Mouse (Mus musculus) myocyte (in vitro differentiated cells): ENCODE measurements around the gene Fbxw5.

Source experiments
- E2F4 ChIP-seq: IDR thresholded peaks from one replicate; pipeline ENCODE4 v1.6.1; 2011; ENCODE audit warnings: mild to moderate bottlenecking, control low read depth, moderate library complexity; ENCODE audit not compliant: insufficient read depth
- POLR2A ChIP-seq: IDR thresholded peaks from one replicate; pipeline ENCODE4 v1.6.1; 2011; ENCODE audit warnings: low read depth, mild to moderate bottlenecking, control low read depth, moderate library complexity; ENCODE audit not compliant: insufficient read length
- POLR2AphosphoS2 ChIP-seq: IDR thresholded peaks from one replicate; pipeline ENCODE4 v1.6.1; 2011; ENCODE audit warnings: low read depth, control low read depth; ENCODE audit not compliant: insufficient read length
- SRF ChIP-seq: IDR thresholded peaks from one replicate; pipeline ENCODE4 v1.6.1; 2011; ENCODE audit warnings: low read depth; ENCODE audit not compliant: control insufficient read depth, insufficient read length
- TCF12 ChIP-seq: IDR thresholded peaks from one replicate; pipeline ENCODE4 v1.6.1; 2011; ENCODE audit warnings: mild to moderate bottlenecking, control low read depth; ENCODE audit not compliant: poor library complexity, insufficient read depth, severe bottlenecking
- USF1 ChIP-seq: IDR thresholded peaks from one replicate; pipeline ENCODE4 v1.6.1; 2011; ENCODE audit warnings: low read depth, mild to moderate bottlenecking, control low read depth, moderate library complexity

DNA sequence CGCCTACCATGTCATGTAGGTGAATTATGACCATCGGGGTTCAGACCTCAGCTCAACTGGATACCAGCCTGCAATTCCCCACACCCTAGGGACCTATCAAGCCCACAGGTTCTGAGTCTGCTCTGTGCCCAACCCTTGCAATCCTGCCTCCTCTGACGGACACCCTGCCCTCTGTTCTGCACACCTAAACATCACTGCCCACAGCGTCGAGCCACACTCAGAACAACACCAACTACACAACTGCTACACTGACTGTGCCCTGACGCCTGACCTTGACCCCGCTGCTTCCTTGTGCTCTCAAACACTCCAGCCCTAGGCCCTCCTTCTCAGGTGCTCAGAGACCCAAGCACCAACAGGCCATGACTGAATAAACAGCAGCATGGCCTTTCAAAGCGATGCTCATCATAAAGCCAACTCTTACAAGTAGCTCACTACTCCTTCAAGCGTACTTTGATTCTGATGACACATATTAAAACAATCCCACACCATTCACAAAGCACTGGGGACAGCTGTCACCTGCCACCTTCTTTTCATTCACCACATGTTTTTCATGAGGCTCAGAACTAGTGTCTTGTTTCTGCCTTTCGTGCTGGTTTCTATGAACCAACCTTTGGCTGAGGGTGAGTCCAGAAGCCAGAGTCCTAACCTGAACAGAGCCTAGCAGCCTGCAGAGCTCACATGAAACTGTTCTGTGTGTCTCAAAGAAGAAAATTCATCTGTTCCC lies 41.3 kb downstream of the Fbxw5 start:
- TF ChIP-seq POLR2A (no peak), E2F4 (no peak), USF1 (no peak), SRF (no peak), POLR2AphosphoS2 (peak; percentile 18), TCF12 (peak; percentile 72)
